Mouse (Mus musculus) erythroblast, embryonic 14.5 days (primary cell): ENCODE results near the gene Arpc2.

Experiments used
- GATA1 ChIP-seq: IDR thresholded peaks from 2 replicates; pipeline ENCODE4 v1.6.1; 2012; ENCODE audit warnings: low read length, inconsistent platforms, mixed read lengths
- TAL1 ChIP-seq: IDR thresholded peaks from 3 replicates; pipeline ENCODE4 v1.6.1; 2012; ENCODE audit warnings: low read length, inconsistent platforms, mixed read lengths

DNA sequence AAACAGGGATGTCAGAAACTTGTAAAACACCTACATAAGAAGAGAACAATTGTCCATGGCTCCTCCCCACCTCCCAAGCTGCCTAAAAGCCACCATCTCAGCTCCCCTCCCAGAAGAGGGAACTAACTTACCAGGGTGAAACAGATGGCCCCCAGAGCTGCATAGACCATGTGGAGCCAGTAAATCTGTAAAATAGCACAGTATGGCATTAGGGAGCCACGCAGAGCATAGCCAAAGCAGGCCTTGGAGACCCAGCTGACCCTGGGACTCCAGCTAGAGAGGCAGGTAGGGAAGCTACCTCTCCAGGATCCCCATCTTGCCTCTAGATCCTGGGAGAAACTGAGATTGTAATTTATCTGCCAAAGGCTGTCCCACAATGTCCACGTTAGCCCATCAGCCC, 53.9 kb downstream of the Arpc2 start:
- no peak for TF ChIP-seq TAL1
- no peak for TF ChIP-seq GATA1
